Comparison of ENCODE assay signal across 15 mouse cellular contexts in genomic region chr6:54509264-54509663, GRCm38 (mm10). TPM values are rescaled to one million over a fixed set of nuclear protein-coding genes. Genes with fewer than 3 reads are reported as not detected.
DNase-seq lines count a peak whose midpoint lies in the region; ATAC-seq lines count a peak whose summit lies in the region.
"Had no signal": no experiment of that assay in that cellular context is flagged by ENCODE, and none has a peak within 500 bp of the region (broad histone marks: within the 10 kb centered on the region; RNA-seq: fewer than 3 reads in every experiment).

No protein-coding gene starts in this region.

- 95% methylated on average over 13 of the region's 13 CpGs for WGBS in forebrain, embryonic 14.5 days
- 90% methylated on average over 13 of the region's 13 CpGs for WGBS in forebrain, embryonic 12.5 days
- 84% methylated on average over 13 of the region's 13 CpGs for WGBS in hindbrain, embryonic 12.5 days
- 91% methylated on average over 13 of the region's 13 CpGs for WGBS in midbrain, embryonic 13.5 days

- H3K4me3 ChIP-seq in forebrain, embryonic 14.5 days (ENCODE audit: low read depth, low read length) = no peak overlapping the region
- H3K4me3 ChIP-seq in forebrain, embryonic 12.5 days (replicated peaks) = no peak overlapping the region
- H3K4me3 ChIP-seq in hindbrain, embryonic 12.5 days = no peak overlapping the region
- H3K4me3 ChIP-seq in midbrain, embryonic 13.5 days (replicated peaks) = no peak overlapping the region
- H3K4me3 ChIP-seq: heart, embryonic 10.5 days had no signal

- no peak for DNase-seq in forebrain, embryonic 14.5 days (ENCODE audit: low spot score)
- DNase-seq in cerebellum, adult 9-11 months = peak; percentile 45
- no peak for DNase-seq in heart, adult 8-10 months (ENCODE audit: low spot score)
- no peak for DNase-seq in adipocyte (ENCODE audit: low spot score)
- DNase-seq: adrenal gland, postnatal 36 days; B cell, adult 2 months; lung, adult 2 months; thymus, adult 18-20 months had no signal

- no peak overlapping the region for H3K4me2 ChIP-seq in forebrain, embryonic 14.5 days (ENCODE audit: low read length)
- no peak overlapping the region for H3K4me2 ChIP-seq in forebrain, embryonic 12.5 days
- H3K4me2 ChIP-seq in hindbrain, embryonic 12.5 days (replicated peaks) = no peak overlapping the region
- no peak overlapping the region for H3K4me2 ChIP-seq in midbrain, embryonic 13.5 days (replicated peaks)

- H3K36me3 ChIP-seq in forebrain, embryonic 14.5 days (ENCODE audit: control insufficient read depth, insufficient read depth, low read length) = peaks cover 71% of the 10 kb centered on the region
- peaks cover 60% of the 10 kb centered on the region for H3K36me3 ChIP-seq in forebrain, embryonic 12.5 days (replicated peaks)
- peaks cover 34% of the 10 kb centered on the region for H3K36me3 ChIP-seq in hindbrain, embryonic 12.5 days
- peaks cover 40% of the 10 kb centered on the region for H3K36me3 ChIP-seq in midbrain, embryonic 13.5 days
- H3K36me3 ChIP-seq: heart, embryonic 10.5 days had no signal

- no peaks in the 10 kb centered on the region for H3K9me3 ChIP-seq in forebrain, embryonic 14.5 days (replicated peaks; ENCODE audit: control insufficient read depth, low read length)
- no peaks in the 10 kb centered on the region for H3K9me3 ChIP-seq in forebrain, embryonic 12.5 days
- no peaks in the 10 kb centered on the region for H3K9me3 ChIP-seq in hindbrain, embryonic 12.5 days (replicated peaks)
- no peaks in the 10 kb centered on the region for H3K9me3 ChIP-seq in midbrain, embryonic 13.5 days
- H3K9me3 ChIP-seq: heart, embryonic 10.5 days had no signal

- no peaks in the 10 kb centered on the region for H3K27me3 ChIP-seq in forebrain, embryonic 14.5 days (replicated peaks; ENCODE audit: control insufficient read depth, insufficient read depth, low read length)
- no peaks in the 10 kb centered on the region for H3K27me3 ChIP-seq in forebrain, embryonic 12.5 days
- no peaks in the 10 kb centered on the region for H3K27me3 ChIP-seq in hindbrain, embryonic 12.5 days
- H3K27me3 ChIP-seq in midbrain, embryonic 13.5 days = no peaks in the 10 kb centered on the region

- H3K27ac ChIP-seq in forebrain, embryonic 14.5 days (ENCODE audit: low read depth, low read length) = peak overlapping the region; percentile 78; the same call in 1 of the 2 replicates
- H3K27ac ChIP-seq in forebrain, embryonic 12.5 days = no peak overlapping the region; the same call in 1 of the 2 replicates
- peak overlapping the region; percentile 83 for H3K27ac ChIP-seq in hindbrain, embryonic 12.5 days
- H3K27ac ChIP-seq in midbrain, embryonic 13.5 days = peak overlapping the region; percentile 81

- peaks cover 14% of the 10 kb centered on the region for H3K4me1 ChIP-seq in forebrain, embryonic 14.5 days (ENCODE audit: control insufficient read depth, insufficient read depth, low read length)
- H3K4me1 ChIP-seq in forebrain, embryonic 12.5 days = peaks cover 25% of the 10 kb centered on the region
- peaks cover 23% of the 10 kb centered on the region for H3K4me1 ChIP-seq in hindbrain, embryonic 12.5 days
- H3K4me1 ChIP-seq in midbrain, embryonic 13.5 days (replicated peaks) = peaks cover 30% of the 10 kb centered on the region

- ATAC-seq in forebrain, embryonic 14.5 days = no peak
- ATAC-seq in forebrain, embryonic 12.5 days (ENCODE audit: low FRiP score) = no peak
- no peak for ATAC-seq in hindbrain, embryonic 12.5 days (ENCODE audit: low FRiP score)
- ATAC-seq in midbrain, embryonic 13.5 days = 0 out of 2 replicates have a peak, but pooled peaks have one; percentile 24
- ATAC-seq in megakaryocyte progenitor cell, adult 5-6 weeks (replicated peaks; ENCODE audit: poor library complexity) = no peak

- H3K9ac ChIP-seq in forebrain, embryonic 14.5 days (ENCODE audit: low read length) = no peak overlapping the region
- no peak overlapping the region for H3K9ac ChIP-seq in forebrain, embryonic 12.5 days
- no peak overlapping the region for H3K9ac ChIP-seq in hindbrain, embryonic 12.5 days
- H3K9ac ChIP-seq in midbrain, embryonic 13.5 days (replicated peaks) = no peak overlapping the region

RNA-seq across cellular contexts. Expression of gene Scrn1, which starts 57.0 kb away (rescaled TPM):
- polyA plus RNA-seq in forebrain, embryonic 14.5 days (2014; fragmentation: Nextera tagmentation; extraction: Ambion mirVana) = 125 and 134 TPM in 2 replicates
- polyA plus RNA-seq in forebrain, embryonic 12.5 days (2016; fragmentation: Nextera tagmentation; extraction: Ambion mirVana) = 119 and 157 TPM in 2 replicates
- polyA plus RNA-seq in hindbrain, embryonic 12.5 days (2016; fragmentation: Nextera tagmentation; extraction: Ambion mirVana) = 79.3 and 89.4 TPM in 2 replicates
- polyA plus RNA-seq in midbrain, embryonic 13.5 days (2015; fragmentation: Nextera tagmentation; extraction: Ambion mirVana) = 91.2 and 96.6 TPM in 2 replicates
- 0.05 TPM in 1 of 2 replicates, not detected in the other for total RNA-seq in megakaryocyte progenitor cell, adult 5-6 weeks (2015)
- total RNA-seq in megakaryocyte progenitor cell, adult 5-6 weeks (2017) = 0.95 TPM in 1 of 2 replicates, not detected in the other
- total RNA-seq in heart, adult 8-10 months (2022) = 1 to 10 TPM; 5.8 to 6.8 (median 6.4) TPM
- total RNA-seq: common myeloid progenitor, adult 5-6 weeks; megakaryocyte, adult 5-6 weeks had no signal
